Mouse (Mus musculus) liver, embryonic 12.5 days (tissue): ENCODE measurements at regions not wholly inside any gene's neighbourhood (a gene's known extent, or its start where the extent isn't known, plus 50 kb on each side); places are given as distances from the start of the nearest gene placed in this dataset.

Experiments
- ATAC-seq: fragments of 200-750 bp; cut with Nextera tagmentation; 2 replicates; pipeline ENCODE4 v1.8.0; 2017; ENCODE audit warnings: moderate number of reproducible peaks, mild to moderate bottlenecking, moderate library complexity
- H3K27ac ChIP-seq: fragments of 300-500 bp; sonication (generic); 2 replicates; pipeline ENCODE4 v1.5.1; 2016; ENCODE audit warnings: mild to moderate bottlenecking
- H3K27me3 ChIP-seq: fragments of 300-500 bp; sonication (generic); replicated peaks from 2 replicates; pipeline ENCODE4 v1.6.1; 2016; ENCODE audit warnings: mild to moderate bottlenecking, moderate library complexity
- H3K36me3 ChIP-seq: fragments of 300-500 bp; sonication (generic); 2 replicates; pipeline ENCODE4 v1.6.1; 2016; ENCODE audit warnings: mild to moderate bottlenecking, moderate library complexity
- H3K4me1 ChIP-seq: fragments of 300-500 bp; sonication (generic); 2 replicates; pipeline ENCODE4 v1.6.1; 2016
- H3K4me2 ChIP-seq: fragments of 300-500 bp; sonication (generic); 2 replicates; pipeline ENCODE4 v1.6.1; 2016; ENCODE audit warnings: mild to moderate bottlenecking, moderate library complexity
- H3K4me3 ChIP-seq: fragments of 300-500 bp; sonication (generic); 2 replicates; pipeline ENCODE4 v1.5.1; 2016; ENCODE audit warnings: mild to moderate bottlenecking, moderate library complexity
- H3K9ac ChIP-seq: fragments of 300-500 bp; sonication (generic); 2 replicates; pipeline ENCODE4 v1.6.1; 2016; ENCODE audit warnings: mild to moderate bottlenecking, moderate library complexity
- H3K9me3 ChIP-seq: fragments of 300-500 bp; sonication (generic); replicated peaks from 2 replicates; pipeline ENCODE4 v1.6.1; 2016; ENCODE audit warnings: mild to moderate bottlenecking, moderate library complexity
- WGBS: fragments of 180-500 bp; shearing (Covaris S2); methylation state at CpG from one replicate; pipeline ENCODE4 v1.1.7; 2016; ENCODE audit not compliant: insufficient replicate concordance; 5-methylcytosine and 5-hydroxymethylcytosine counted together

GRCm38 (mm10) chr2:173978138-173978765 is 97.9 kb upstream of the Stx16 start:
- H3K4me1 ChIP-seq: no peaks in the 10 kb centered on the region
- no peaks in the 10 kb centered on the region for H3K36me3 ChIP-seq
- H3K9me3 ChIP-seq: no peaks in the 10 kb centered on the region
- no peak overlapping the region for H3K9ac ChIP-seq
- 68% methylated on average over 13 of the region's 13 CpGs for WGBS
- H3K4me2 ChIP-seq: no peak overlapping the region
- no peaks in the 10 kb centered on the region for H3K27me3 ChIP-seq
- H3K4me3 ChIP-seq: no peak overlapping the region
- no peak overlapping the region for H3K27ac ChIP-seq
- no peak for ATAC-seq

GRCm38 (mm10) chr2:173981036-173981435 is 95.1 kb upstream of the Stx16 start:
- Histone ChIP-seq H3K9ac (no peak overlapping the region), H3K27me3 (no peaks in the 10 kb centered on the region), H3K4me2 (no peak overlapping the region), H3K9me3 (no peaks in the 10 kb centered on the region), H3K36me3 (no peaks in the 10 kb centered on the region), H3K27ac (no peak overlapping the region), H3K4me1 (no peaks in the 10 kb centered on the region), H3K4me3 (no peak overlapping the region)
- ATAC-seq: no peak
- WGBS: 63% methylated on average over 9 of the region's 9 CpGs

- H3K4me2 ChIP-seq: no peak overlapping the region
- no peak for ATAC-seq
- no peaks in the 10 kb centered on the region for H3K27me3 ChIP-seq
- no peak overlapping the region for H3K9ac ChIP-seq
- H3K4me1 ChIP-seq: no peaks in the 10 kb centered on the region
- no peak overlapping the region for H3K27ac ChIP-seq
- H3K4me3 ChIP-seq: no peak overlapping the region
- no peaks in the 10 kb centered on the region for H3K36me3 ChIP-seq
- whole genome bisulfite sequencing: 76% methylated on average over 7 of the region's 7 CpGs
- H3K9me3 ChIP-seq: no peaks in the 10 kb centered on the region
Observed at GRCm38 (mm10) chr2:173987516-173987915, 88.6 kb upstream of the Stx16 start.

- no peak overlapping the region for H3K9ac ChIP-seq
- no peaks in the 10 kb centered on the region for H3K9me3 ChIP-seq
- ATAC-seq: no peak
- no peak overlapping the region for H3K4me2 ChIP-seq
- no peak overlapping the region for H3K27ac ChIP-seq
- no peak overlapping the region for H3K4me3 ChIP-seq
- no peaks in the 10 kb centered on the region for H3K4me1 ChIP-seq
- H3K36me3 ChIP-seq: no peaks in the 10 kb centered on the region
- H3K27me3 ChIP-seq: no peaks in the 10 kb centered on the region
- 70% methylated on average over 8 of the region's 8 CpGs for WGBS
Observed at GRCm38 (mm10) chr2:173987921-173988320, 88.2 kb upstream of the Stx16 start.

GRCm38 (mm10) chr2:173988641-173989336 is 87.3 kb upstream of the Stx16 start:
- Histone ChIP-seq H3K36me3 (no peaks in the 10 kb centered on the region), H3K4me2 (no peak overlapping the region), H3K9ac (no peak overlapping the region), H3K27ac (no peak overlapping the region), H3K27me3 (no peaks in the 10 kb centered on the region), H3K4me3 (no peak overlapping the region), H3K9me3 (no peaks in the 10 kb centered on the region), H3K4me1 (no peaks in the 10 kb centered on the region)
- 58% methylated on average over 11 of the region's 11 CpGs for WGBS
- no peak for ATAC-seq

- Histone ChIP-seq H3K36me3 (no peaks in the 10 kb centered on the region), H3K27ac (no peak overlapping the region), H3K9me3 (no peaks in the 10 kb centered on the region), H3K4me3 (no peak overlapping the region), H3K27me3 (no peaks in the 10 kb centered on the region), H3K9ac (no peak overlapping the region), H3K4me1 (no peaks in the 10 kb centered on the region), H3K4me2 (no peak overlapping the region)
- 79% methylated on average over 4 of the region's 4 CpGs for WGBS
- no peak for ATAC-seq
Observed at GRCm38 (mm10) chr2:173990664-173991063, 85.4 kb upstream of the Stx16 start.

- H3K27ac ChIP-seq: no peak overlapping the region
- H3K4me2 ChIP-seq: no peak overlapping the region
- H3K9ac ChIP-seq: no peak overlapping the region
- H3K27me3 ChIP-seq: no peaks in the 10 kb centered on the region
- WGBS: 81% methylated on average over 15 of the region's 15 CpGs
- no peaks in the 10 kb centered on the region for H3K4me1 ChIP-seq
- H3K9me3 ChIP-seq: no peaks in the 10 kb centered on the region
- no peaks in the 10 kb centered on the region for H3K36me3 ChIP-seq
- H3K4me3 ChIP-seq: no peak overlapping the region
- no peak for ATAC-seq
Observed at GRCm38 (mm10) chr2:173991447-173991846, 84.7 kb upstream of the Stx16 start.

GRCm38 (mm10) chr2:173992041-173992440 is 84.1 kb upstream of the Stx16 start:
- Histone ChIP-seq H3K9ac (no peak overlapping the region), H3K36me3 (no peaks in the 10 kb centered on the region), H3K27ac (no peak overlapping the region), H3K4me2 (no peak overlapping the region), H3K27me3 (no peaks in the 10 kb centered on the region), H3K9me3 (no peaks in the 10 kb centered on the region), H3K4me3 (no peak overlapping the region), H3K4me1 (no peaks in the 10 kb centered on the region)
- 0 out of 2 replicates have a peak, but pooled peaks have one; percentile 27 for ATAC-seq
- WGBS: 54% methylated on average over 5 of the region's 5 CpGs

- H3K4me2 ChIP-seq: no peak overlapping the region
- no peaks in the 10 kb centered on the region for H3K36me3 ChIP-seq
- H3K4me3 ChIP-seq: no peak overlapping the region
- ATAC-seq: no peak
- no peaks in the 10 kb centered on the region for H3K27me3 ChIP-seq
- WGBS: 65% methylated on average over 5 of the region's 5 CpGs
- no peak overlapping the region for H3K9ac ChIP-seq
- no peak overlapping the region for H3K27ac ChIP-seq
- 0 out of 2 replicates have a peak, but pooled peaks cover 3% of the 10 kb centered on the region for H3K9me3 ChIP-seq
- H3K4me1 ChIP-seq: no peaks in the 10 kb centered on the region
Observed at GRCm38 (mm10) chr2:173993431-173993955, 82.6 kb upstream of the Stx16 start.

- Histone ChIP-seq H3K4me1 (no peaks in the 10 kb centered on the region), H3K27ac (no peak overlapping the region), H3K9ac (no peak overlapping the region), H3K9me3 (0 out of 2 replicates have a peak, but pooled peaks cover 3% of the 10 kb centered on the region), H3K4me2 (no peak overlapping the region), H3K27me3 (no peaks in the 10 kb centered on the region), H3K36me3 (no peaks in the 10 kb centered on the region), H3K4me3 (no peak overlapping the region)
- ATAC-seq: 0 out of 2 replicates have a peak, but pooled peaks have one; percentile 43
- 54% methylated on average over 13 of the region's 13 CpGs for WGBS
Observed at GRCm38 (mm10) chr2:173994301-173995073, 81.6 kb upstream of the Stx16 start.

- ATAC-seq: no peak
- 77% methylated on average over 8 of the region's 8 CpGs for WGBS
Observed at GRCm38 (mm10) chr2:174004666-174005065, 71.4 kb upstream of the Stx16 start.

GRCm38 (mm10) chr2:174007976-174008349 is 68.1 kb upstream of the Stx16 start:
- Histone ChIP-seq H3K27me3 (no peaks in the 10 kb centered on the region), H3K36me3 (no peaks in the 10 kb centered on the region), H3K27ac (no peak overlapping the region), H3K9me3 (no peaks in the 10 kb centered on the region; the same call in 1 of the 2 replicates), H3K9ac (no peak overlapping the region), H3K4me3 (no peak overlapping the region), H3K4me1 (no peaks in the 10 kb centered on the region), H3K4me2 (no peak overlapping the region)
- WGBS: 69% methylated on average over 2 of the region's 2 CpGs
- ATAC-seq: no peak

More at GRCm38 (mm10) chr2:174004666-174005065, 71.4 kb upstream of the Stx16 start:
- Histone ChIP-seq H3K9me3 (no peaks in the 10 kb centered on the region; the same call in 1 of the 2 replicates), H3K4me2 (no peak overlapping the region), H3K4me1 (no peaks in the 10 kb centered on the region), H3K9ac (no peak overlapping the region), H3K36me3 (no peaks in the 10 kb centered on the region), H3K27ac (no peak overlapping the region), H3K27me3 (no peaks in the 10 kb centered on the region), H3K4me3 (no peak overlapping the region)
